Mouse (Mus musculus): ENCODE results near the gene Vax2.

- TF ChIP-seq POLR2A (IDR thresholded peaks at IDR 0.05; ENCODE audit: low read depth, low read length), result no peak
- no peak for TF ChIP-seq CTCF (IDR thresholded peaks at IDR 0.05; ENCODE audit: borderline replicate concordance, insufficient read depth, low read length)
Observed at GRCm38 (mm10) chr6:83692962-83693361, 18.1 kb upstream of the Vax2 start.

All from embryonic fibroblast, embryonic 13.5 days (primary cell).